Mouse (Mus musculus) ES-E14 (cell line): ENCODE data around the gene Hoxb4.

ENCODE experiments used
- CHD2 ChIP-seq: IDR thresholded peaks from 2 replicates; pipeline ENCODE4 v1.6.1; 2014; ENCODE audit warnings: mild to moderate bottlenecking, low read depth, low read length, inconsistent platforms
- ZNF384 ChIP-seq: IDR thresholded peaks from 2 replicates; pipeline ENCODE4 v1.6.1; 2012; ENCODE audit warnings: low read depth, low read length, inconsistent platforms

DNA sequence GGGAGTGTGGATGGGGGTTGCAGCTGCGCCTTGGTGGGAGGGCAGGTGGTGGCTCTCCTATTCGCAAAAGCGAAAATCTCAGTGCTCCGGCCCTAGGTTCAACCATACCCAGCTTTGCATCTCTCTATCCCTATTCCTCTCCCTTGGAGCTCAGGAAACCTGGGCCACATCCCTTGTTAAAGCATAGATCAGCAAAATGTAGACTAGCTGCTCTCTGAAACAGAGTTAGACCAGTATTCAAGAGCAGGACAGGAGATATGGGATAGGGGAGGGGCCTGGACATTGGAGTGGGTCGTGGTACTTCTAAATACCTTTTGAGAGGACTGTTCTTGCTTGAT, 2.8 kb upstream of the Hoxb4 start:
- TF ChIP-seq CHD2 = no peak
- TF ChIP-seq ZNF384 = no peak
